Mouse (Mus musculus) embryonic facial prominence, embryonic 13.5 days (tissue): ENCODE measurements around the gene Csnka2ip. TPM values are rescaled to one million over a fixed set of nuclear protein-coding genes. Genes with fewer than 3 reads are reported as not detected.

ENCODE experiments used
- ATAC-seq: fragments of 200-750 bp; cut with Nextera tagmentation; 2 replicates; pipeline ENCODE4 v1.8.0; 2017; ENCODE audit warnings: low read depth; ENCODE audit not compliant: insufficient number of reproducible peaks, insufficient read depth, low FRiP score, low TSS enrichment
- H3K27ac ChIP-seq: fragments of 300-500 bp; sonication (generic); 2 replicates; pipeline ENCODE4 v1.5.1; 2015; ENCODE audit warnings: moderate library complexity, mild to moderate bottlenecking, inconsistent platforms
- H3K27me3 ChIP-seq: fragments of 300-500 bp; sonication (generic); 2 replicates; pipeline ENCODE4 v1.6.1; 2015; ENCODE audit warnings: mild to moderate bottlenecking, inconsistent platforms
- H3K36me3 ChIP-seq: fragments of 300-500 bp; sonication (generic); 2 replicates; pipeline ENCODE4 v1.6.1; 2015; ENCODE audit warnings: mild to moderate bottlenecking, inconsistent platforms
- H3K4me1 ChIP-seq: fragments of 300-500 bp; sonication (generic); 2 replicates; pipeline ENCODE4 v1.6.1; 2015; ENCODE audit warnings: inconsistent platforms
- H3K4me2 ChIP-seq: fragments of 300-500 bp; sonication (generic); 2 replicates; pipeline ENCODE4 v1.6.1; 2015; ENCODE audit warnings: moderate library complexity, mild to moderate bottlenecking, inconsistent platforms
- H3K4me3 ChIP-seq: fragments of 300-500 bp; sonication (generic); 2 replicates; pipeline ENCODE4 v1.5.1; 2015; ENCODE audit warnings: mild to moderate bottlenecking, inconsistent platforms
- H3K9ac ChIP-seq: fragments of 300-500 bp; sonication (generic); 2 replicates; pipeline ENCODE4 v1.6.1; 2015; ENCODE audit warnings: mild to moderate bottlenecking, inconsistent platforms
- H3K9me3 ChIP-seq: fragments of 300-500 bp; sonication (generic); 2 replicates; pipeline ENCODE4 v1.6.1; 2016; ENCODE audit warnings: inconsistent platforms
- WGBS: fragments of 180-500 bp; shearing (Covaris S2); methylation state at CpG from one replicate; pipeline ENCODE4 v1.1.7; 2015; ENCODE audit warnings: mixed read lengths; 5-methylcytosine and 5-hydroxymethylcytosine counted together
- polyA plus RNA-seq: library from polyadenylated mRNA; unstranded; fragments of >200 nt; fragmentation: Nextera tagmentation; extraction: Ambion mirVana; gene quantifications from 2 replicates; pipeline ENCODE4 v1.2.1, GENCODE M21; 2015

Gene Csnka2ip
- polyA plus RNA-seq, 1 experiment from 2014 or later: not detected

DNA sequence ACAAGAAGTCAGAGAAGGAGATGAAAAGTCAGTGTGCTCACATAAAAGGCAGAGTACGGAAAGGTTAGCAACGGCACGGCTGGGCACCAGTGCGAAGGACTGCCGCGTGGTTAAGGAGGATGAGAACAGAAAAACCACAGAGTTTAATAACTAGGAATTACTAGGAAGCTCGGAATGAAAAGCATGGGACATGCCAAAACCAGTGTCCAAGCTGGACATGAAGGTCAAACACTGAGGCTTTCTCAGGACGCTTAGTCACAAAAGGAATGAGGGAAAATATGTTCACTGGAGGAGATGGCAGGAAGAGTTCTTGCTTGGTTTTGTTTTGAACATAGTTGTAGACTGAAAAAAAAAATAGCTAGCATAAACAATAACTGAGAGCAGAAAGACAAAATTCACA, 32.7 kb downstream of the Csnka2ip start:
- H3K4me1 ChIP-seq: no peaks in the 10 kb centered on the region; the same call in 1 of the 2 replicates
- no peak overlapping the region for H3K4me3 ChIP-seq
- no peak overlapping the region for H3K4me2 ChIP-seq
- no peaks in the 10 kb centered on the region for H3K9me3 ChIP-seq
- no peaks in the 10 kb centered on the region for H3K27me3 ChIP-seq
- no peak for ATAC-seq
- H3K36me3 ChIP-seq: no peaks in the 10 kb centered on the region
- no peak overlapping the region for H3K9ac ChIP-seq
- H3K27ac ChIP-seq: no peak overlapping the region
- WGBS: 86% methylated on average over 8 of the region's 8 CpGs

DNA sequence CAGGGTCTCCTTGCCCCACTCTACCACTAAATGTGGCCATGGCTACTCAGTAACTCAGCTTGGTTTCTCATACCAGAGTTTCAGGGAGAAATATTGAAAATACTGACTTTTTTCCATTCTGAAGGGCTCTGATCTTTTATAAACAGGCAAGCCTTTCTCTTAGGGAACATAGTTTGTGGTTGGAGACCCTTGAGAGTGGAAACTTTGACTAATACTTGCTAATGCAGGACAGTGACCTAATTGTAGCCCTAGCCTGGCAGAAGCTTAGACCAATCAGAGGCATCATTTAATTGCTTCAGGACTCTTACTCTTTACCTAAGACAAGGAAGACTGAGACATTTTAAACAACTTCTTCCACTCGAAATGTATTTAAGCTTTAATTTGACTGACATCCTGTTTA, 39.1 kb downstream of the Csnka2ip start:
- no peaks in the 10 kb centered on the region for H3K36me3 ChIP-seq
- 51% methylated on average over 1 of the region's 1 CpGs for WGBS
- H3K4me2 ChIP-seq: no peak overlapping the region
- H3K9ac ChIP-seq: no peak overlapping the region
- no peak overlapping the region for H3K27ac ChIP-seq
- H3K4me1 ChIP-seq: no peaks in the 10 kb centered on the region; the same call in 1 of the 2 replicates
- H3K4me3 ChIP-seq: no peak overlapping the region
- H3K27me3 ChIP-seq: no peaks in the 10 kb centered on the region
- ATAC-seq: no peak
- no peaks in the 10 kb centered on the region for H3K9me3 ChIP-seq

DNA sequence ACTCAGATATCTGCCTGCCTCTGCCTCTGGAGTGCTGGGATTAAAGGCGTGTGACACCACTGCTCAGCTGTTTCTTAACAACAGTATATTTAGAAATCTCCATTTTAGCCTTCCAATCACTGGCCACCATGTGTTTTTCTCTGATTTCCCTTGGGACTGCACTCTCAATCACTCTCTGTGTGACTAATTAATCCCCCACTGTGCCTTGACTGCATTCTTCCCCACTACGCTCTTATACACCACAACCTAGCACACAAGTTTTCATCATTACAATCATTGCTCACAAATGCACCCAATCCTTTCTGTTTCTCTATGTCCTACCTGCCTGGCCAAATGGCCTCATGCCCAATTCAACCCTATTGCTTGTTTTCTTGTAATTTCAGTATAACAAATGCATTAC, 43.7 kb downstream of the Csnka2ip start:
- H3K9ac ChIP-seq: no peak overlapping the region
- no peak overlapping the region for H3K4me3 ChIP-seq
- H3K4me2 ChIP-seq: no peak overlapping the region
- H3K36me3 ChIP-seq: no peaks in the 10 kb centered on the region
- no peak for ATAC-seq
- H3K27ac ChIP-seq: no peak overlapping the region
- no peaks in the 10 kb centered on the region for H3K27me3 ChIP-seq
- no peaks in the 10 kb centered on the region for H3K9me3 ChIP-seq
- H3K4me1 ChIP-seq: no peaks in the 10 kb centered on the region
- WGBS: 58% methylated on average over 2 of the region's 2 CpGs

DNA sequence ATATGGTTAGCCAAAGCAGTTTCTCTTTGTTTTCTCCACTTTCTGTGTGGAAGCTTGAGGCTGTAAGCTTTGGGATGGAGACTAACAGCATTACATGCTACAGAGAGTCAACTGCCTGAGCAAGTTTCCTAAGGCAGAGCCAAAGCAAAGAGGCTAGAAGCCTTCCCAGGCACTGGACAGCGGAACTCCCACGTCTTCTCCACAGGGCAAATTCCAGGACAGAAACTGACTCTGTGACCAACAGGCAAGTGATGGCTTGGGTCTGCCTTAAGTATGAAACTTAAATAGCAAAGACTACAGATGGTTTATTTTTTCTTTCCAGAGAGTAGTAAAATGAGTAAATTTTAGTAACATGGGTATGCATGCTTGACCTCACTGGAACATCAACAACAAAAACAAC, 75.3 kb downstream of the Csnka2ip start:
- no peak overlapping the region for H3K9ac ChIP-seq
- no peak for ATAC-seq
- H3K36me3 ChIP-seq: no peaks in the 10 kb centered on the region
- no peaks in the 10 kb centered on the region for H3K4me1 ChIP-seq
- H3K4me2 ChIP-seq: no peak overlapping the region
- no peaks in the 10 kb centered on the region for H3K9me3 ChIP-seq
- H3K27ac ChIP-seq: no peak overlapping the region
- WGBS: 77% methylated on average over 2 of the region's 2 CpGs
- H3K27me3 ChIP-seq: no peaks in the 10 kb centered on the region
- H3K4me3 ChIP-seq: no peak overlapping the region

DNA sequence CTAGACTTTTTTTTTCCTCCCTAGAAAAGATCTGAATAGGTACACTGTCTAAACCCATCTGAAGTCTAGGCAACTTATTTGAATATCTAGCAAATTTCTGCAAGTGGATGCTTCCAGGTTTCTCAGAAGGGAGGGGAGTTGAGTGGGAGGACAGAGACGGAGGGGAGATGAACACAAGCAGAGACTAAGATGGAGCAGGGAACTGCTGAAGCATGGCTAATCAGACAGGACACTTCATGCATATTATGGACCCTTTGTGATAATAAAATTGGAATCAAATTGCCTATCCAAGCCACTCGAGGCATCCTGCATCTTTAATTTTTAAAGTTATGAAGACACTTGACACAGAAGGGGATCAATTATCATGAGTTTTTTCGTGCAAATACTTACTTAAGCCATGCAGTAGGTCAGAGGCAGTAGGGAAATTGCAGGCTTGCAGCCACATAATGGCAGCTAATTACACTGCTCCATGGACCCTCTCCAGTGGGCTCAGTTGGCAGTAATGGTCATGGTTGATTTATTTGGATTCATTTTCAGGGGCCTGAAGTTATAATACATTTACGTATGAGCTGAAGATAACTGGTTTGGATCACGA, 78.1 kb downstream of the Csnka2ip start:
- Histone ChIP-seq H3K27ac (no peak overlapping the region), H3K36me3 (no peaks in the 10 kb centered on the region), H3K27me3 (no peaks in the 10 kb centered on the region), H3K4me1 (no peaks in the 10 kb centered on the region), H3K4me2 (no peak overlapping the region), H3K9me3 (no peaks in the 10 kb centered on the region), H3K4me3 (no peak overlapping the region), H3K9ac (no peak overlapping the region)
- ATAC-seq: no peak
- 42% methylated on average over 5 of the region's 5 CpGs for WGBS

DNA sequence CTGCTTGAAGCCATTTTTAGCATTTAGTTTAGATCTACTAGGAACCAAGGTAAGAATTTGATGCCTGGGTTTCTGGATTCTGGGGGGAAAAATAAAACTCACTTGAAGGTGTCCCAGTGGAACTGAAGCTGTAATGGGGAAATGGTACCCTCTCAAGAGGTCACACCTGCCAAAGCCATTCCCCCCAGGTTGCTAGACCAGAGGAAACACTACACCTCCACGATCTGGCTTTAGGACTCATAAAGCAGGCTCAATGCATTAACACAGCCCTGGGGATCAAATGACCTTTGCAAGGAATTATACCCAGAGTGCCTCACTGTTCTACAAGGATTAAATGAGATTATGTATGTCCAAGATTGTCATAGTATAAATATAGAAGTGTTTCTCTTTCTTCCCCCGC, 88.8 kb downstream of the Csnka2ip start:
- Histone ChIP-seq H3K4me3 (no peak overlapping the region), H3K4me2 (no peak overlapping the region), H3K9me3 (no peaks in the 10 kb centered on the region), H3K27ac (no peak overlapping the region), H3K27me3 (no peaks in the 10 kb centered on the region), H3K36me3 (no peaks in the 10 kb centered on the region), H3K9ac (no peak overlapping the region), H3K4me1 (no peaks in the 10 kb centered on the region)
- 60% methylated on average over 2 of the region's 2 CpGs for WGBS
- ATAC-seq: no peak

Other genes with a start within 250 kb of the Csnka2ip start
- 26.0 and 27.2 TPM in 2 replicates for gene 4930453N24Rik, start 168.8 kb upstream of the Csnka2ip start, polyA plus RNA-seq
- 6.2 and 6.8 TPM in 2 replicates for gene Zfp654, start 249.2 kb upstream of the Csnka2ip start, polyA plus RNA-seq
- 76.2 and 86.1 TPM in 2 replicates for gene Cggbp1, start 249.6 kb upstream of the Csnka2ip start, polyA plus RNA-seq